Mouse (Mus musculus): ENCODE data around the gene Neurl3. TPM values are rescaled to one million over a fixed set of nuclear protein-coding genes. Genes with fewer than 3 reads are reported as not detected.

The Neurl3 gene
- total RNA-seq, 1 experiment from 2014 or later: 4.6 TPM

Other genes starting within 250 kb of the Neurl3 start
- 140 and 171 TPM in 2 replicates for gene Hs6st1, start 206.3 kb downstream of the Neurl3 start, total RNA-seq (2021)
- 47.5 and 53.2 TPM in 2 replicates for gene Uggt1, start 30.0 kb downstream of the Neurl3 start, total RNA-seq (2021)
- 2.7 and 3.5 TPM in 2 replicates for gene Arid5a, start 33.1 kb upstream of the Neurl3 start, total RNA-seq (2021)
- 102 and 103 TPM in 2 replicates for gene Kansl3, start 94.5 kb upstream of the Neurl3 start, total RNA-seq (2021)
- gene Fer1l5, start 97.6 kb upstream of the Neurl3 start, total RNA-seq (2021): not detected in 2 replicates
- gene Lman2l, start 170.6 kb upstream of the Neurl3 start, total RNA-seq (2021): 49.1 and 54.0 TPM in 2 replicates
- gene Cnnm4, start 196.9 kb upstream of the Neurl3 start, total RNA-seq (2021): 4.8 and 5.2 TPM in 2 replicates
- gene Cnnm3, start 237.2 kb upstream of the Neurl3 start, total RNA-seq (2021): 36.7 and 53.2 TPM in 2 replicates